Mouse (Mus musculus): ENCODE results near the gene Ntmt1. TPM values are rescaled to one million over a fixed set of nuclear protein-coding genes. Genes with fewer than 3 reads are reported as not detected.

Gene Ntmt1
- total RNA-seq, 2 experiments from 2014 or later = 32.1 to 32.5 TPM

DNA sequence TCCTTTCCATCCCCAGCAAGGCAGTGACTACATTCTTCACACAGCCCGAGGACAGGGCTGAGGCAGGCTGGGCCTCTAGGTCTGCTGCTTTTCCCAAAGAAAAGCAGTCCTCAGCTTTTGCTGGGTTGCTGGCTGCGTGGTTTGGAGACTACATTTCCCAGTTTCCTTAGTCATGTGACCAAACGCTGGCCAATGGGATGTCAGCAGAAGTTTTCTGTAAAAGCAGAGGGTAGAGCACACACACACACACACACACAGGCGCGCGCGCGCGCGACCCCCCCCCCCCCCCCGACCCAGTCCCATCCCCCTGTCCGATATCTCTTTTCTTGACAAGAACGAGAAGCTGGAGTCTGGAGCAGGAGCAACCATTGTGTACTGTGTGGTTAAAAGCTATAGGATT lies 24.3 kb upstream of the Ntmt1 start:
- DNase-seq (ENCODE audit: low spot score in 2 of 2) = peak; percentile 62 to 85

DNA sequence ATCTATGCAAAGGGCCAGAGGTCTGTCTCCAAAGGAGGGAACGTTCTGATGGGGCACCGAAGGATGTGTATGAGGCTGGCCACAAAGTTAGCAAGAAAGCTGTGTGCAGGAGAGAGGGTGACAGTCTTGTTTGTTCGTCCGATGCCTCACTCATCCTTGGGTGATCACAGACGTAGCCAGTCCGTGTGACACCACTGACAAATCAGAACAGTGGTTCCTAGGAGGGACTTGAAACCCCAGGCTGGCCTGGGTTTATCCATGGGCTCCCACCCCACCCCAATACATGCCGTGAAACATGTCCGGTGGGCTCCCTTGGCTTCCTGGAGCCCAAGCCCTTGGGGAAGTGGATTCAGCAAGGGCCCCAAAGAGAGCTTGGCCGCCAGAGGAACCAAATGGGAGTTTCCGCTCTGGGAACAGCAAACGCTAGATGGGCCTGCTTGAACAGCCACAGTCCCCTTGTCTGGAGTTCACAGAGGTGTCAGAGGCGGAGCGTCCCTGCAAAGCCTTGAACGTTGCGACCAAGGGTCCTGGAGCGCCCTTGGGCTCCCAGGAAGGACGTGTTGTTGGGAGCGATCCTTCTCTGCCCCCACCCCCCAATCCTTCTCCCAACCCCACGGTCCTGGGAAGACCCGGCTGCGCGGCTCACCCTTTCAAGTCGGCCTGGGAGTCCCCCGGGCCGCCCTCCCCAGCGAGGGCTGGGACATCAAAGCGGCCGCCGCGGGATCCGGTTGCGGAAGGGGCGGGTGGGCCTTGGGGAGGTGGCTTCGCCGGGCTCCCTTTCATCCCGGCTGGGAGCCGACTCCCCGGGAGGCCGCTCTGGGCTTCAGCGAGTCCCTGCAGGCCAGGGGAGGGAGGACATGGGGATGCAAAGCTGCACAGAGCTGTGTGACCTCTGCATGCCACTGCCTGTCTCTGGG lies 23.3 kb upstream of the Ntmt1 start:
- no peak for DNase-seq (ENCODE audit: low spot score in 2 of 2)

DNA sequence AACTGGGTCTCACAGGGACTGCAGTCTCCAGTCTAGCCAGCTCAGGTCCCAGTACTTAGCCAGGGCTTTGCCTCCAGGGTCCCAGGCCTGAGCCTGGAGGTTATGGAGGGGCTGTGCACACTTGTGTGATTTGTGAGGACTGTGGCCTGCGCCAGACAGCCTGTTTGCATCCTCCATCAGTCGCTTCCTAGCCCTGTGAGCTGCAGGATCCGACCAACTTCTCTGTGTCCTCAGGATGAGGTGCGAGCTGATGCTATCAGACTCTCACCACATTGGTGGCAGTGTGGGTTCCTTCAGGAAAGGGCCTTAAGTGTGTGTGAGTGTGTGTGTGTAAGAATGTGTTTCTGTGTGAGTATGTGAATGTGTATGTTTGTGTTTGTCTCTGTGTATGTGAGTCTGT lies 20.2 kb upstream of the Ntmt1 start:
- DNase-seq (ENCODE audit: low spot score in 2 of 2) = no peak

DNA sequence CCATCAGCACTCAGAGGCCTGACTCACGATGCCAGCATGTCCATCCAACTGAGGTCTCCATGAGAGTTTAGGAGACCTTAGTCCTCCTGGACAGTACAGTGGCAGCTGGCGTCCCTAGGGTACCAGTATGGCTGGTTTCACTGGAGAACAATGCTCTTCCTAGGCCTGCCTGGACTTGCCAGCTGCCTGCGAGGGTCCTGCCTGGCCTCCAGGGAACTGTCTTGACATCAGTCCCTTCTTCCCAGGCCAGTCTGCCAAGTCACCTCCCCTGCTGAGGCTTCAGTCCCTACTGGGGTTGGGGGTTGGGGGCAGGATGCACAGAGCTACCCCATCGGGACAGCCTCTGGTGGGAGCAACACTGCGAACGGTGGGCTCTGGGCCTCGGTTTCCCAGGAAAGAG lies 15.6 kb upstream of the Ntmt1 start:
- no peak for DNase-seq (ENCODE audit: low spot score in 2 of 2)

DNA sequence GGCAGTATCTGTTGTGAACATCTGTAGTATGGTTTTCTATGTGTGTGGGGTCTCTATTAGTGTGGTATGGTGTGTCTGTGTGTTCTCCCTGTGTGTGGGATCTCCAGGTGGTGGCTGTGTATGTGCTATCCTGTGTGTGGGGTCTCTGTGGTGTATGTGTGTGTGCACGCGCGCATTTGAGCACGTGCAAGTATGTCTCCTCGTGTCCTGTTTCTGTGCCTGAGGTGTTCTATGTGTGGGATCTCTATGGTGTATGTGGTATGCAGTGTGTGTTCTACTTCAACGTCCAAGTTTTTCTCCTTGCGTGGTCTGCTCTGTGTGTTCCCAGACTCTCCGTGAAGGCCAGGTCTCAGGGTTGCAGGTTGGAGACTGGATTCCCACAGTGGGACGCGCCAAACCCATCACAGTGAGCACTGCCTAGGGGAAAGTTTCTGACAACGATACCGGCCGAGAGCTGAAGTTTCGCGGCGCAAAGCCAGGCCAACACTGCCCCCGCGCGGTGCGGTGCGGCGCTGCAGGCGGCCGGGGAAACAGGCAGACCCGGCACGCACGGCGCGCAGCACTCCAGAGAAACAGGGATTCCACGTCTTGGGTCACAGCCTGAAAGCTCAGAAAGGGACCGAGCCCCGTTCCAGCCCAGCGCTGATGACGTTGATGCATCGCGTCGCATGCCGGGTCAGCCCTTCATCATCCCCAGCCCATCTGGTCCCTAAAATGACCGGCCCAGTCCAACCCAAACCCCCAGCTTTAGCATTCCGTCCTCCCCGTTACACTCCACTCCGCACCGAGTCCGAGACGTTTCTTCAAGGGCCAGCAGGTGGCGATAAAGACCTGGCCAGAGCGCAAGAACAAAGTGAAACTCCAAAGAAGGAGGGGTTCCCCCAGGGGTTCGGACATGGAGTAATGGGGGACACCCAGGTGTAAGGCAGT lies 13.2 kb upstream of the Ntmt1 start:
- peak; percentile 92 to 98 for DNase-seq (ENCODE audit: low spot score in 2 of 2)

DNA sequence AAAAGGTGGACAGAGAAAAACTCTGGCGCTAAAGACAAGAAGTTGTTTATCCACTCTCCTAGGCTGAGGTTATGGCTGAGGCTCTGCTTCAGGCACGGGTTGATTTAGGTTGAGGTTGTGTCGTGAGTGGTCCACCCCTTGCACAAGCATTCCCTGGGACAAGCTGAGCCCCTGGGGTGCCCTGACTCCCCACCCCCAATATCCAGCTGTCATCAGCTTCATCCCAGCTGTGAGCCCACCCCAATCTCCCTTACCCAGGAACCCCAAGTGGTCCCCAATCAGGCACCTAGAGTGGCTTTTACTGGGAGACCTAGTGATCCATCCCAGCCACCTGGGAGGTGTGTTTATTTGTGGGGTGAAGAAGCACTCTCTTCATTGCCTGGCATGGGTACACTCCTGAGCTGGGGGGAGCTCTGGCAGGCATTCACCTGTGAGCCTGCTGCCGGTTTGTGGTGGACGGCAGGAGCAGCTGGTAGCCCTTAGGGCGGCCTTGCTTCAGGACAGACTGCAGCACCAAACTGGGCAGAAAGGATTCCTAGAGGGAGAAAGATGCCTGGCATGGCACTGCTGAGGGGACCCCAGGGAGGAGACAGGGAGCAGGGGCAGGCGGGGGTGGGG lies 12.2 kb upstream of the Ntmt1 start:
- DNase-seq (ENCODE audit: low spot score in 2 of 2) = no peak

DNA sequence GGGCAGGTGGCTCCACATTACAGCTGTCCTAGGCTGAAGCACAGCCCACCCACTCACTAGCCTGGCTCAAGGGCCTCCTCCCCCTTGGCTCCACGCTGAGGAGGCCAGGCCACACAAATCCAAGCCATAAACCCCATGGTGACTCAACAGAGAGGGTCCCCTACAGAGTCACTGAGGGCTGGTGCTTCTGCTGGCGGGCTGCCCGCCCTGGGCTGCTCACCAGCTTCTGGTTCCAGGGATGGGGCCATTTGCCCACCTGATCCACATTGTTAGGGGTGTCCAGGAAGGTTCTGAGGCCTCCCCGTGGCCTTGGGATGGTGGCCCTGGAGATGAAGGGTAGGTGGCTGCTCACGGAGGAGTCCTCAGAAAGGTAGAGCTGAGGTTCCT lies 11.7 kb upstream of the Ntmt1 start:
- DNase-seq (ENCODE audit: low spot score in 2 of 2) = no peak

DNA sequence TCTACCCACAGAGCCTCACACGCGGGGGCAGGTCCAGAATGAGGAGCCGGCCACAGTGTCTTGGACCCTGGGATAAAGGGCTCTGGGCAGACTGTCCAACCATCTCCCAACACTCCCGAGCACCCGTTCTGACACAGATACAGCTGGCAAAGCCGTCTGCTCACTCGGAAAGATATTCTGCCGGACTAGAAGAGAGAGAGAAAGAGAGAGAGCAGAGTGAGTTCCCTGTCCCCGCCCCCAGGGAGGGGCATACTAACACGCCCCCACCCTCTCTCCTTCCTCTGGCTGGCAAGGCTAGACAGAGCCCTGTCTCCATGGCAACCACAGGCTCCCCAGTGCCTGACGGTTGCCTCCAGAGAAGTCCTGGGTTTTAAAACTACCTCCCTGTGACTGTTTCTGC lies 11.2 kb upstream of the Ntmt1 start:
- DNase-seq (ENCODE audit: low spot score in 2 of 2) = peak; percentile 89 to 95

DNA sequence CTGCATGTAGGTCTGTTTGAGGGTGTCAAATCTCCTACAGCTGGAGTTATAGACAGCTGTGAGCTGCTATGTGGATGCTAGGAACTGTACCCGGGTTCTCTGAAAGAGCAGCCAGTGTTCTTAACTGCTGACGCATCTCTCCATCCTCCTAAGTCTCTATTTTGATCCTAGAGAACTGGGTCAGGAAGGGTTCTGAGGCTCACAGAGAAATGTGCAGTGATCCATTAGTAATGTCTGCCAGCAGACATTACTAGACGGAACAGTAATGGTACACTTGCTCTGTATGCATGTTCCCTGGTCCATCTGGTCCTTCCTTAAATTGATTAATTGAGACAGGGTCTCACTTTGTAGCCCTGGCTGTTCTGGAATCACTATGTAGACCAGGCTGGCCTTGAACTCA lies 8.2 kb upstream of the Ntmt1 start:
- DNase-seq (ENCODE audit: low spot score in 2 of 2) = no peak

DNA sequence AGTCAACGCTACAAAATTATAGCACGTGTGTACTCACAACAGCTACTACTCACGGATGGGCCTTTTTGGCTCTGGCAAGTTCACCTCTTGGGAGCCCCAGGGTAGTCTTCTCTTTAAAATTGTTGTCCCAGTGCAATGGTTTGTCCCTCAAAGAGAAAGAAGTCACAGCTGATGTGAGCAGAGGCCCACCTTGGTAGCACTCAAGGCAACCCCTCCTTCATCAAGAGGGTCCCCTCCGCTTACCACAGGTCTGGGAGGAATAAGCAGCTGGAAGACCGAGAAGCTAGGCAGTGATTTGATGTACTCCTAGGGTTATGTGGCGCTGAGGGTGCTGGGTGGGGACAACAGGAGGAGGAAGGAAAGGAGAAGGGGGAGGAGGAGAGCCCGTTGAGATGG lies 7.0 kb upstream of the Ntmt1 start:
- no peak for DNase-seq (ENCODE audit: low spot score in 2 of 2)

DNA sequence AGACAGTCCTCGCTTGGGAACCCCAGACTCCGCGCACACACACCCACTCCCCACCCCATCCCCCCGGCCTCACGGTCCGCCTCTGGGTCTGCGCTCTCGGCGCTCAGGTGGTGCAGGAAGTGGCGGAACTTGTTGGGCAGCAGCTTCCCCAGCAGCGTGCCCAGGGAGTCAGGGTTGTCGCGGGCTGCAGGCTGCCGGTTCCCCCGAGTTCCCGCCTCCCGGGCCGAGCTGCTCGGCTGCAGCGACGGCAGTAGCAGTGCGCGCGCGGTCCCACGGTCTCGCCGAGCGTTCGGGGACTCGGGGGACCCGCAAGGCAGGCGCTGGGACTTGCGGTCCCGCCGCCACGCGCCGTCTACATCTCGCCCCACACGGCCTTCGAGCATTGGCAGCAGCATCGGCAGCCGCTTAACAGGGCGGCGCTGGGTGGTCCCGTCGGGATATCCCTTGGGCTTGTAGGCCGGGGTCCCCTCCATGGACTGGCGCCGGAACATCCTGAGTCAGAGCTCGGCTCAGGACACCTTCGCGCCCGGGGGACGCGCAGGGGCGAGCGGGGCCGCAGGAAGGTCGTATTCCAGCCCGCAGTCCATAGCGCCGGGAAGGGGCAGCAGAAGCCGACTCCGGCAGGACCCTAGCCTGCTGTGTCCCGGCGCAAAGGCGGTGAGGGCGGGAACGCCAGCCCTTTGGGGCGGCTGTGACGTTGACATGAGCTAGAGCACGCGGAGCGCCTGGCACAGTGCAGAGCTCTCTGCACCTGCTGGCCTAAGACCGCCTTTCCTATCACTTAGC lies 6.4 kb upstream of the Ntmt1 start:
- DNase-seq (ENCODE audit: low spot score in 2 of 2) = no peak

DNA sequence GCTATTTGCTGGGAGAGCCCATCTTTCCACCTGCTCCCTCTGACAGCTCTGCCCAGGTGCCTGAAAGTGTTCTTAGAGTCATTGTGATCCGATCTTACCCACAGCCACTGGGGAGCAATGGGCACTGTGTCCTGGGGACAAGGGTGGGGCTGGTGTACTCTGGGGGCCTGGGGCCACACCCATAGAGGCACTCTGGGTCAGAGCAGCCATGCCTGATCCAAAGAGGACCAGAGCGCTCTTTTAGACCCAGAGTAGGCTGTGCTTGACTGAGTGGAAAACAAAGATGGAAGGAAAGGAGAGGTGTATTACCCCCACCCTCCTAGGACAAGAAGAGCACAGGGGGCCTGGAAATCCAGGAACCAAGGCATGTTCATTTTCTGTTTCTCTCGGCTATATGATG lies 4.0 kb upstream of the Ntmt1 start, which contains the start of gene 1700001O22Rik:
1700001O22Rik (minus strand) TSS at position 58 of the 400 bp plus-strand sequence.
- no peak for DNase-seq (ENCODE audit: low spot score in 2 of 2)

DNA sequence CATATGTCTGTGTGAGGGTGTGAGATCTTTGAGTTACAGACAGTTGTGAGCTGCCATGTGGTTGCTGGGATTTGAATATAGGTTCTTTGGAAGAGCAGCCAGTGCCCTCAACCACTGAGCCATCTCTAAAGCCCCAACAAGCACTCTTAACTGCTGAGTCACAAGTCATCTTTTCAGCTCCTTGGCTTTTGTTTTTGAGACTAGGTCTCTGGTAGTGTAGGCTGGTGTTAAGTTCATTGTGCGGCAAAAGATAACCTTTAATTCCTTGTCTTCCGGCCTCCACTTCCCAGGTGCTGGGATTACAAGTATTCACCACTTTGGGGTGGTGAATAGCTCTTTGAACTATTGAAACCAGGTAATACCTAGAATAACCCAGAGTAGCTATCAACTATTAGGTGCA lies 1.6 kb upstream of the Ntmt1 start:
- DNase-seq (ENCODE audit: low spot score in 2 of 2) = no peak

DNA sequence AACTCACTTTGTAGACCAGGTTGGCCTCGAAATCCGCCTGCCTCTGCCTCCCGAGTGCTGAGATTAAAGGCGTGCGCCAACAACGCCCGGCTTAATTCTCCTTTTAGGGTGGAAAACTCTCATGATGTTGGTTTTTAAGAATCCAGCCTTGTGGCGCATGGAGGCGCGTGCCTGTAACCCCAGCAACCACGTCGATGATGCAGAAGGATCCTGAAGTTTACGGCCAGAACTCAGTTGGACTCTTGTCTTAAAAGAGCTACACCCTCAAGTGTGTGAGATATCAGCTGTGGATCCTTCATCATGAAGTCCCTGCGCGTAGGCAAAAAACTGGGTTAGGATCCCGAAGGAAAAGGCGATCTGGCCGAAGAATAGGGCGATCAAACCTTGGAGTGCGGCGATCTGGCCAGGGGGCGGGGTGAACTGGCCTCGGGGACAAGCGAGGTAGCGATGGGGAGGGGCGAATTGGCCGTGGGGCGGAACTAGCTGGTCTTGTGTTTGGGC lies 429 bp upstream of the Ntmt1 start:
- no peak for DNase-seq (ENCODE audit: low spot score in 2 of 2)

DNA sequence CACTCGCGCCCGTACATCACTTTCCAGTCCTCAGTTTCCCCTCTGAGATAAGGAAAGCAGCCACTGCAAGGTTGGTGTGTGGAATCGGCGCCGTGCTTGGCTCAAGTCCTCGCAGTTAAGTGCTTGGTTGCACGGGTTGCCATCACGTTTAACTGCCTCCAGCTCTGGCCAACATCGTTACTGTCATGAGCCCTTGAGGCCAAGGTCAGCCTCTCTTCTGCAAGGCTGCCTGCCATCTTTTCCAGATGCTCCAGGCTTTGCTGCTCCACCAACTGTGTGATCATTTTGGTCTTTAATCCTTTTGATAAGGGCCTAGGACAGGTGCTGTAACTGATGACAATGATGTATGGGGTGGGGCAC lies 650 bp downstream of the Ntmt1 start:
- DNase-seq (ENCODE audit: low spot score in 2 of 2) = no peak

DNA sequence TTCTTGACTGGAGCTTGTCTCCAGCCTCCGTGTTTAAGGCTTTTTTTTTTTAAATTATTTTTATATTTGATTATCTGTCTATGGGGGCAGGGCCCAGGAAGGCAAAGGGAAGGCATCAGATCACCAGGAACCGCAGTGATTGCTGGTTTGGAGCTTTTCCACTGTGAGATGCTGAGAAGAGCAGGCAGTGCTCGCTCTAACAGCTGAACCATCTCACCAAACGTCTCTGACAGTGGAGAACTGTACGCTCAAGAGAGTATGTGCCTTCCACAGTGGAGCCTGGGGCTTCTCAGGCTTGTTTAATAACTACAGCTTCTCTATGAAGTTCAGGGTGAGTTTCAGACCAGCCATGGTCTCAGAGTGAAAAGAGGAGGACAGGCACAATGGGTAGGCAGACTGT lies 1.9 kb downstream of the Ntmt1 start:
- DNase-seq (ENCODE audit: low spot score in 2 of 2) = no peak

DNA sequence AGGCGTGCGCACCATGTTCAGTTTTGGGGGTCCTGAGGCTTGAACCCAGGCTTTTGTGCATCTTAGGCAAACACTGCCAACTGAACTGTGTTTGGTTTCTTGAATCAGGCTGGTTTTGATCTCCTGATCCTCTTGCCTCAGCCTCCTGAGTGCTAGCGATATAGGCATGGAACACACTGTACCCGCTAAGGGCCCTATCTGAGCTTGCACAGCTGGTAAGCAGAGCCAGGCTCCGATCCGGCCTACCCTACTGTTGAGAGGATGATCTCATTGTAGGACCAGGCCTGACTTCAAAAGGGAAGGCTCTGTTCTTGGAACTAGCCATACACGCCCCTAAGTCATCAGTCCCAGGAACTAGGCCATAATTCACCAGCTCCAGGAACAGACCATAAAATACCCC lies 2.9 kb downstream of the Ntmt1 start:
- DNase-seq (ENCODE audit: low spot score in 2 of 2) = no peak

DNA sequence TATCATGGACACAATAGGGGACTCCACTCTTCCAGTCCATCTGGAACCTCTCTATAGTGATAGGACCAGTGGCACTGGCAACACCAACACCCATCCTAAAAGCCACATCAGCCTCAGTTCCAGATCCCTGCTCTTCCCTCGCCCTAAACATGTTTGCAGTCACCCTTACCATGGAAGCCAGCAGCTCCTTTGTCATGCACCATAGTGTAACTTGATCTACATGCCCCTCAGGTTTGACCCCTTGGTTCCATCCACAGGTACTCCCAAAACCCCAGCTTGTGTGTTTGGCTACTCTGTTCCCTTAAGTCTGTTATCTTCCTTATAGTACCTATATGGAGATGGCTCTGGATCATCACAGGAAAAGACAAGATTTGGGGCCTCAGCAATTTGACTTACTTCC lies 8.8 kb downstream of the Ntmt1 start:
- no peak for DNase-seq (ENCODE audit: low spot score in 2 of 2)

DNA sequence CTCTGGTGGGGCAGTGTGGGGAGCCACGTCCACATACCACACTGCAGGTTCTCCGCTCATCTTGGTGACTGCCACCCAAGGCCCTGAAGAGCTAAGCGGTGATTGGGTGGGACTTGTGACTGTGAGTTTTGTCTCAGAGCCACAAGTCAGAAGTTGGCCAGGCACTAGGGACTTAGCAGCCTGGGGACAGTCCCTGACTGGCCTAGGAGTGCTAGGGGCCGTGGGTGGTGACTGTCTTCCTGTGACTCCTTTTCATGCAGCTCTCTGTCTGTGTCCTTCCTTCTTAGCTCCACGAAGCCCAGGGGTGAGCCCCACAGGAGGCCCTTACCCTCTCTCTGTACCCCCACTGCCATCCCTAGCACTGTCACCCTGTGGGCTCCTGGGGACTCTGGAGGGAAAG lies 12.2 kb downstream of the Ntmt1 start:
- DNase-seq (ENCODE audit: low spot score in 2 of 2) = no peak

DNA sequence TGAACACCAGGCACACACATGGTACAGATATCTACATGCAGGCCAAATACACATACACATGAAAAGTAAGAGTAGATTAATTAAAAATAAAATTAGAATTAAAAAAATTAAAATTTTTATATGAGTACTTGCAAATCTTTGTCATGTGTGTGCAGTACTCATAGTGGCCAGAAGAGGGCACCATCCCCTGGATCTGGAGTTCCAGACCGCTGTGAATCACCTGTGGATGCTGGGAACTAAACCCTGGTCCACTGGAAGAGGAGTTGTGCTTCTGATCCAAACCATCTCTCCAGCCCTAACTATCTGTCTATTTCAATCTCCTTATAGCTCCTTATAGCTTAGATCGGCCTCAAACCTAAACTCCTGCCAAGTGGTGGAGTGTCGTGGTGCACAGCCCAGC lies 13.4 kb downstream of the Ntmt1 start:
- DNase-seq (ENCODE audit: low spot score in 2 of 2) = no peak

DNA sequence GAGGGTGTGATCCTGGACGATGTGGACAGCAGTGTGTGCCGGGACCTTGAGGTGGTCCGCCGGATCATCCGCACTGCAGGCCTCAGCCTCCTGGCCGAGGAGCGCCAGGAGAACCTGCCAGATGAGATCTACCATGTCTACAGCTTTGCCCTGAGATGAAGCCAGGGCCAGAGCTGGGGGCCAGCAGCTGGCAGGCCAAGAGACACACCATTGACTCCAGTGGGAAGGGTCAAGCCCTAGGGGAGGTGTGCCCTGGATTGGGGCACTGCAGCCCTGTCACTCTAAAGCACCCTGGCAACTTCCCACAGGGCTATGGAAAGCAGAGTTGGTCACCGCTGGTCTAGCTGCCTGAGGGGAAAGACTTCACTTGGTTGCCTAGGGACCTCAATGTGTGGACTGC lies 14.8 kb downstream of the Ntmt1 start:
- no peak for DNase-seq (ENCODE audit: low spot score in 2 of 2)
